ENCODE assay signal across 27 mouse cellular contexts in genomic region chr15:12235983-12236382, GRCm38 (mm10). TPM values are rescaled to one million over a fixed set of nuclear protein-coding genes. Genes with fewer than 3 reads are reported as not detected.
DNase-seq lines count a peak whose midpoint lies in the region; ATAC-seq and TF ChIP-seq lines count a peak whose summit lies in the region.
"Had no signal": no experiment of that assay in that cellular context is flagged by ENCODE, and none has a peak within 500 bp of the region (broad histone marks: within the 10 kb centered on the region; RNA-seq: fewer than 3 reads in every experiment).

No protein-coding gene starts in this region.

- no peak overlapping the region for H3K4me3 ChIP-seq in heart, embryonic 12.5 days
- no peak overlapping the region for H3K4me3 ChIP-seq in kidney, embryonic 15.5 days (replicated peaks)
- H3K4me3 ChIP-seq in megakaryocyte, embryonic 14.5 days (replicated peaks): peak overlapping the region; percentile 60
- no peak overlapping the region for H3K4me3 ChIP-seq in MEL (ENCODE audit: control insufficient read depth in 1 of 2, insufficient read depth in 1 of 2, low read depth in 2 of 2, low read length in 2 of 2)
- H3K4me3 ChIP-seq: forebrain, embryonic 10.5 days; forebrain, embryonic 13.5 days; heart, embryonic 10.5 days; hindbrain, embryonic 10.5 days; hindbrain, embryonic 13.5 days; intestine, embryonic 15.5 days had no signal

- TF ChIP-seq POLR2A in MEL (IDR thresholded peaks at IDR 0.05; ENCODE audit: control insufficient read depth in 1 of 2, insufficient read depth in 1 of 2, low read depth in 1 of 2, low read length in 2 of 2, poor library complexity in 1 of 2): no peak

- ATAC-seq in heart, embryonic 12.5 days (ENCODE audit: insufficient number of reproducible peaks, low FRiP score): no peak
- ATAC-seq in kidney, embryonic 15.5 days (replicated peaks; ENCODE audit: low FRiP score): no peak
- ATAC-seq in megakaryocyte, adult 5-6 weeks (ENCODE audit: poor library complexity, severe bottlenecking): no peak
- ATAC-seq: activated CD4-positive, CD25-positive, alpha-beta regulatory T cell, adult 4 months; forebrain, embryonic 13.5 days; forebrain, embryonic 16.5 days; hindbrain, embryonic 16.5 days; intestine, embryonic 15.5 days had no signal

- no peaks in the 10 kb centered on the region for H3K27me3 ChIP-seq in heart, embryonic 12.5 days (replicated peaks)
- no peaks in the 10 kb centered on the region for H3K27me3 ChIP-seq in kidney, embryonic 15.5 days
- H3K27me3 ChIP-seq in megakaryocyte, embryonic 14.5 days (replicated peaks): no peaks in the 10 kb centered on the region
- no peaks in the 10 kb centered on the region for H3K27me3 ChIP-seq in MEL (ENCODE audit: control insufficient read depth in 1 of 2, insufficient read depth in 2 of 2, low read length in 2 of 2)
- H3K27me3 ChIP-seq: forebrain, embryonic 13.5 days; hindbrain, embryonic 13.5 days; intestine, embryonic 15.5 days had no signal

- peaks cover 27% of the 10 kb centered on the region for H3K4me1 ChIP-seq in heart, embryonic 12.5 days (replicated peaks)
- peaks cover 21% of the 10 kb centered on the region; the same call in 1 of the 2 replicates for H3K4me1 ChIP-seq in kidney, embryonic 15.5 days
- peaks cover 98% of the 10 kb centered on the region for H3K4me1 ChIP-seq in megakaryocyte, embryonic 14.5 days
- peaks cover 33 to 51% of the 10 kb centered on the region in 2 experiments for H3K4me1 ChIP-seq in MEL (ENCODE audit: control insufficient read depth in 1 of 2, insufficient read depth in 2 of 2, low read length in 2 of 2)
- H3K4me1 ChIP-seq: forebrain, embryonic 13.5 days had no signal

- TF ChIP-seq EP300 in MEL (IDR thresholded peaks at IDR 0.05; ENCODE audit: low read depth in 1 of 2, low read length in 2 of 2): no peak

- intact Hi-C loops in heart, postnatal 14 days (cut with DNase I): no loop called here

- TF ChIP-seq RAD21 in MEL (IDR thresholded peaks at IDR 0.05; ENCODE audit: low read depth, low read length): no peak

- H3K9me3 ChIP-seq in heart, embryonic 12.5 days (replicated peaks): no peaks in the 10 kb centered on the region
- H3K9me3 ChIP-seq in kidney, embryonic 15.5 days (replicated peaks): no peaks in the 10 kb centered on the region
- H3K9me3 ChIP-seq in megakaryocyte, embryonic 14.5 days: no peaks in the 10 kb centered on the region
- H3K9me3 ChIP-seq in MEL (replicated peaks; ENCODE audit: insufficient read depth, low read length): no peaks in the 10 kb centered on the region
- H3K9me3 ChIP-seq: forebrain, embryonic 10.5 days; forebrain, embryonic 13.5 days; heart, embryonic 10.5 days; hindbrain, embryonic 10.5 days; hindbrain, embryonic 13.5 days; intestine, embryonic 15.5 days had no signal

- no peak for DNase-seq in heart, postnatal 14 days
- no peak for DNase-seq in kidney, adult 18-20 months
- peak; percentile 30 for DNase-seq in MEL (ENCODE audit: low read depth, low spot score)
- no peak for DNase-seq in embryo, embryonic 10.5 days (ENCODE audit: low spot score)
- DNase-seq: adrenal gland, adult 8-10 months; adrenal gland, postnatal 25 days; B cell, adult 2 months; cerebellum, adult 11-12 months; cerebellum, adult 8-10 months; cerebellum, postnatal 10 days; cerebellum, postnatal 36 days; gastrocnemius, postnatal 10 days; gastrocnemius, postnatal 36 days; heart, postnatal 36 days had no signal

- H3K27ac ChIP-seq in heart, embryonic 12.5 days (ENCODE audit: poor library complexity, severe bottlenecking): 0 out of 2 replicates have a peak overlapping the region, but pooled peaks have one; percentile 18
- H3K27ac ChIP-seq in kidney, embryonic 15.5 days: 0 out of 2 replicates have a peak overlapping the region, but pooled peaks have one; percentile 4
- peak overlapping the region; percentile 95 for H3K27ac ChIP-seq in MEL (ENCODE audit: control insufficient read depth, low read depth, low read length)
- H3K27ac ChIP-seq: forebrain, embryonic 10.5 days; forebrain, embryonic 13.5 days; heart, embryonic 10.5 days; hindbrain, embryonic 10.5 days; hindbrain, embryonic 13.5 days; intestine, embryonic 15.5 days had no signal

- no peak overlapping the region for H3K9ac ChIP-seq in heart, embryonic 12.5 days
- H3K9ac ChIP-seq in kidney, embryonic 15.5 days: no peak overlapping the region
- H3K9ac ChIP-seq in MEL (ENCODE audit: control insufficient read depth, low read depth, low read length, poor library complexity, severe bottlenecking): no peak overlapping the region
- H3K9ac ChIP-seq: forebrain, embryonic 13.5 days; hindbrain, embryonic 13.5 days; intestine, embryonic 15.5 days had no signal

- H3K79me2 ChIP-seq in MEL (ENCODE audit: control insufficient read depth, insufficient read depth, low read length, poor library complexity): no peaks in the 10 kb centered on the region

- no peak for TF ChIP-seq CTCF in MEL (IDR thresholded peaks at IDR 0.05 in 2 of 3, conservative IDR thresholded peaks at IDR 0.05 in 1 of 3; ENCODE audit: control insufficient read depth in 1 of 3, insufficient read depth in 1 of 3, low read depth in 2 of 3, low read length in 3 of 3, poor library complexity in 1 of 3, severe bottlenecking in 1 of 3)

- H3K36me3 ChIP-seq in heart, embryonic 12.5 days: peaks cover 73% of the 10 kb centered on the region
- peaks cover 75% of the 10 kb centered on the region for H3K36me3 ChIP-seq in kidney, embryonic 15.5 days
- H3K36me3 ChIP-seq in megakaryocyte, embryonic 14.5 days (replicated peaks; ENCODE audit: low read length): peaks cover 93% of the 10 kb centered on the region
- H3K36me3 ChIP-seq in MEL (ENCODE audit: control insufficient read depth in 1 of 2, insufficient read depth in 2 of 2, low read length in 2 of 2): peaks cover 16 to 63% of the 10 kb centered on the region in 2 experiments

- H3K4me2 ChIP-seq in heart, embryonic 12.5 days: no peak overlapping the region
- H3K4me2 ChIP-seq in kidney, embryonic 15.5 days: no peak overlapping the region
- H3K4me2 ChIP-seq: forebrain, embryonic 13.5 days; hindbrain, embryonic 13.5 days; intestine, embryonic 15.5 days had no signal

- WGBS in heart, embryonic 12.5 days: 90% methylated on average over 4 of the region's 4 CpGs
- WGBS in kidney, embryonic 15.5 days: 95% methylated on average over 4 of the region's 4 CpGs

TF ChIP-seq in MEL, 35 proteins besides CTCF, POLR2A, EP300 and RAD21:
- TF ChIP-seq HCFC1 (IDR thresholded peaks at IDR 0.05; ENCODE audit: low read depth, low read length) (no peak), MXI1 (IDR thresholded peaks at IDR 0.05; ENCODE audit: low read depth, low read length) (0 out of 2 replicates have a peak, but pooled peaks have one; percentile 22), USF2 (IDR thresholded peaks at IDR 0.05; ENCODE audit: borderline replicate concordance in 1 of 2, insufficient read depth in 1 of 2, low read depth in 1 of 2, low read length in 2 of 2) (0 out of 4 replicates have a peak, but pooled peaks of 1 of the 2 experiments have one; percentile 7), CHD1 (IDR thresholded peaks at IDR 0.05; ENCODE audit: low read depth, low read length) (no peak), MAFK (IDR thresholded peaks at IDR 0.05; ENCODE audit: borderline replicate concordance, low read depth, low read length) (no peak), TBP (IDR thresholded peaks at IDR 0.05; ENCODE audit: low read depth, low read length) (no peak), MAZ (IDR thresholded peaks at IDR 0.05; ENCODE audit: low read depth, low read length) (0 out of 2 replicates have a peak, but pooled peaks have one; percentile 28), MAX (IDR thresholded peaks at IDR 0.05; ENCODE audit: low read length) (0 out of 2 replicates have a peak, but pooled peaks have one; percentile 1), BHLHE40 (IDR thresholded peaks at IDR 0.05; ENCODE audit: borderline replicate concordance, low read depth, low read length) (no peak)

RNA-seq across cellular contexts. Expression of gene Mtmr12, which starts 31.2 kb away (rescaled TPM):
- 16.5 and 16.7 TPM in 2 replicates for polyA plus RNA-seq in heart, embryonic 12.5 days (2016; fragmentation: Nextera tagmentation; extraction: Ambion mirVana)
- total RNA-seq in heart, postnatal 14 days (2021): 10 to 100 TPM; 12.7 to 13.1 TPM
- polyA plus RNA-seq in kidney, embryonic 15.5 days (2015; fragmentation: Nextera tagmentation; extraction: Ambion mirVana): 20.9 and 21.1 TPM in 2 replicates
- 4.4 and 4.6 TPM in 2 replicates for polyA plus RNA-seq in megakaryocyte, embryonic 14.5 days (2012; ENCODE audit: insufficient read depth, low replicate concordance)
- 16.1 and 17.4 TPM in 2 replicates for total RNA-seq in megakaryocyte, adult 5-6 weeks (2015)
- total RNA-seq in megakaryocyte, adult 5-6 weeks (2017): 20.6 and 23.3 TPM in 2 replicates
- 14.3 and 18.0 TPM in 2 replicates for total RNA-seq in MEL (2012; rRNA removed)
- polyA plus RNA-seq in MEL (2012; ENCODE audit: insufficient read depth in 1 of 2, insufficient read length in 2 of 2, low read depth in 1 of 2, low replicate concordance in 2 of 2, missing spikeins in 1 of 2): 10 to 100 TPM in 1 of 2 experiments, not detected in 1; 38.2 TPM

Comparison
In these comparisons a context has a peak if more than half of its experiments do, and no peak if none do; other contexts are left out.
1. H3K27ac ChIP-seq: peak in every context shown above with its lines; median percentile 95 in MEL; 18 in heart, embryonic 12.5 days; 4 in kidney, embryonic 15.5 days.